Mouse (Mus musculus) leukemia stem cell, adult 10-12 weeks (primary cell): ENCODE results near the gene Capn3. TPM values are rescaled to one million over a fixed set of nuclear protein-coding genes. Genes with fewer than 3 reads are reported as not detected.

ENCODE experiments used
- polyA plus RNA-seq: library from polyadenylated mRNA; stranded (reverse); fragments of >175 nt; gene quantifications from 2 replicates; pipeline ENCODE4 v1.2.3, GENCODE M21; 2012; ENCODE audit warnings: low replicate concordance

Capn3 gene
- 0.11 TPM in 1 of 2 replicates, not detected in the other for polyA plus RNA-seq

DNA sequence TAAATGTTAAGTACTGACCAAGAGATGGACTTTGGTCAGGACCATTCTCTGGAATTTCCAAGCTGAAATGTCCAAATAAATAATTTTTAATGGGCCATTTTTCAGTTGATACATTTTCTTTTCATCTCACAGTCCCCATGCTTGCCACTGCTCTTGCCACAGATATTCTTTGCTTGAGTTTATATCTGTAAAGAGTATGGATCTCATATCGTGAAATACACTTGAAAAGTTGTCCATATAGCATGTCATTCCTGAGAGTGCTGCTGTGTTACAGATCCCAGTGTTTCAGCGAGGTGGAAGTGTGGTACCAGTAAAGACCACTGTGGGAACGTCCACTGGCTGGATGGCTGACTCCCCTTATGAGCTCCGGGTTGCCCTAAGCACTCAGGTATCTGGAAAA, at the start of gene Capn3:
Capn3 (plus strand) TSS at position 301 of the 400 bp plus-strand sequence.

Other genes with a start within 250 kb of the Capn3 start
- 0.05 TPM in 1 of 2 replicates, not detected in the other for gene Pla2g4e, start 210.7 kb upstream of the Capn3 start, polyA plus RNA-seq
- gene Pla2g4d, start 166.8 kb upstream of the Capn3 start, polyA plus RNA-seq, result not detected in 2 replicates
- gene Pla2g4f, start 141.9 kb upstream of the Capn3 start, polyA plus RNA-seq, result 0.13 TPM in 1 of 2 replicates, not detected in the other
- gene Vps39, start 102.9 kb upstream of the Capn3 start, polyA plus RNA-seq, result 7.8 and 8.6 TPM in 2 replicates
- 0.83 and 2.6 TPM in 2 replicates for gene Ganc, start 52.1 kb upstream of the Capn3 start, polyA plus RNA-seq
- gene Tmem87a, start 51.9 kb upstream of the Capn3 start, polyA plus RNA-seq, result 0.92 and 1.5 TPM in 2 replicates
- 18.1 and 39.1 TPM in 2 replicates for gene Zfp106, start 107.8 kb downstream of the Capn3 start, polyA plus RNA-seq
- 3.4 and 7.0 TPM in 2 replicates for gene Snap23, start 111.7 kb downstream of the Capn3 start, polyA plus RNA-seq
- 0.11 and 0.87 TPM in 2 replicates for gene Haus2, start 153.4 kb downstream of the Capn3 start, polyA plus RNA-seq
- 0.17 and 3.4 TPM in 2 replicates for gene Lrrc57, start 153.5 kb downstream of the Capn3 start, polyA plus RNA-seq
- 0.22 and 0.37 TPM in 2 replicates for gene Stard9, start 173.1 kb downstream of the Capn3 start, polyA plus RNA-seq